Mouse (Mus musculus) right cerebral cortex, postnatal 10 days (tissue): ENCODE measurements around the gene Igfbp4.

Source experiments
- DNase-seq, 2 experiments: peaks; one replicate each; pipeline ENCODE4 v3.0.0; 2021; ENCODE audit warnings: low spot score in 2 of 2

The Igfbp4 gene

GRCm38 (mm10) chr11:99080902-99081543 lies 40.0 kb downstream of the Igfbp4 start:
- no peak for DNase-seq

- DNase-seq = no peak
These were observed 40.5 kb downstream of the Igfbp4 start for GRCm38 (mm10) chr11:99081566-99081965.

GRCm38 (mm10) chr11:99082098-99082497 lies 41.1 kb downstream of the Igfbp4 start:
- no peak for DNase-seq

GRCm38 (mm10) chr11:99083516-99083915 lies 42.5 kb downstream of the Igfbp4 start:
- no peak for DNase-seq

- DNase-seq = no peak
These were observed 43.3 kb downstream of the Igfbp4 start for GRCm38 (mm10) chr11:99084366-99084765.

GRCm38 (mm10) chr11:99088486-99088885 lies 47.4 kb downstream of the Igfbp4 start:
- no peak for DNase-seq

GRCm38 (mm10) chr11:99089077-99089601 lies 48.1 kb downstream of the Igfbp4 start, which contains the start of gene Tns4:
Tns4 (minus strand) TSS chr11:99089306.
- no peak for DNase-seq

GRCm38 (mm10) chr11:99090391-99090790 lies 49.3 kb downstream of the Igfbp4 start:
- no peak for DNase-seq

GRCm38 (mm10) chr11:99091666-99092065 lies 50.6 kb downstream of the Igfbp4 start:
- DNase-seq = no peak

- DNase-seq = no peak
These were observed 52.7 kb downstream of the Igfbp4 start for GRCm38 (mm10) chr11:99093740-99094139.

- DNase-seq = no peak
These were observed 54.0 kb downstream of the Igfbp4 start for GRCm38 (mm10) chr11:99094911-99095676.

GRCm38 (mm10) chr11:99095759-99096158 lies 54.7 kb downstream of the Igfbp4 start:
- no peak for DNase-seq

- no peak for DNase-seq
These were observed 55.4 kb downstream of the Igfbp4 start for GRCm38 (mm10) chr11:99096417-99096816.

- DNase-seq = peak in 1 of 2 experiments; percentile 52
These were observed 56.1 kb downstream of the Igfbp4 start for GRCm38 (mm10) chr11:99096996-99097774.

- no peak for DNase-seq
These were observed 57.9 kb downstream of the Igfbp4 start for GRCm38 (mm10) chr11:99098924-99099323.

- no peak for DNase-seq
These were observed 58.5 kb downstream of the Igfbp4 start for GRCm38 (mm10) chr11:99099516-99099915.

GRCm38 (mm10) chr11:99100215-99100614 lies 59.2 kb downstream of the Igfbp4 start:
- no peak for DNase-seq

GRCm38 (mm10) chr11:99101693-99102092 lies 60.6 kb downstream of the Igfbp4 start:
- DNase-seq = no peak

- no peak for DNase-seq
These were observed 61.7 kb downstream of the Igfbp4 start for GRCm38 (mm10) chr11:99102575-99103270.
